Mouse (Mus musculus) midbrain, embryonic 10.5 days (tissue): ENCODE data around the gene Meox1. TPM values are rescaled to one million over a fixed set of nuclear protein-coding genes. Genes with fewer than 3 reads are reported as not detected.

ENCODE experiments used
- DNase-seq: peaks from one replicate; pipeline ENCODE4 v3.0.0-alpha.2; 2017; ENCODE audit warnings: low spot score
- H3K27ac ChIP-seq: fragments of 300-500 bp; sonication (generic); replicated peaks from 2 replicates; pipeline ENCODE4 v1.5.1; 2016; ENCODE audit warnings: mild to moderate bottlenecking
- H3K27me3 ChIP-seq: fragments of 300-500 bp; sonication (generic); 2 replicates; pipeline ENCODE4 v1.6.1; 2016; ENCODE audit warnings: low read depth, mild to moderate bottlenecking; ENCODE audit not compliant: poor library complexity, severe bottlenecking
- H3K36me3 ChIP-seq: fragments of 300-500 bp; sonication (generic); 2 replicates; pipeline ENCODE4 v1.6.1; 2016; ENCODE audit warnings: mild to moderate bottlenecking, moderate library complexity
- H3K4me1 ChIP-seq: fragments of 300-500 bp; sonication (generic); 2 replicates; pipeline ENCODE4 v1.6.1; 2016
- H3K4me3 ChIP-seq: fragments of 300-500 bp; sonication (generic); 2 replicates; pipeline ENCODE4 v1.5.1; 2016; ENCODE audit warnings: mild to moderate bottlenecking, moderate library complexity
- H3K9me3 ChIP-seq: fragments of 300-500 bp; sonication (generic); replicated peaks from 2 replicates; pipeline ENCODE4 v1.6.1; 2016; ENCODE audit warnings: mild to moderate bottlenecking
- WGBS: fragments of 180-500 bp; shearing (Covaris S2); methylation state at CpG from one replicate; pipeline ENCODE4 v1.1.7; 2016; 5-methylcytosine and 5-hydroxymethylcytosine counted together
- polyA plus RNA-seq: library from polyadenylated mRNA; unstranded; fragments of >200 nt; fragmentation: Nextera tagmentation; extraction: Ambion mirVana; gene quantifications from 2 replicates; pipeline ENCODE4 v1.2.1, GENCODE M21; 2016

Gene Meox1
- polyA plus RNA-seq, 1 experiment from 2014 or later, result 0.30 TPM

DNA sequence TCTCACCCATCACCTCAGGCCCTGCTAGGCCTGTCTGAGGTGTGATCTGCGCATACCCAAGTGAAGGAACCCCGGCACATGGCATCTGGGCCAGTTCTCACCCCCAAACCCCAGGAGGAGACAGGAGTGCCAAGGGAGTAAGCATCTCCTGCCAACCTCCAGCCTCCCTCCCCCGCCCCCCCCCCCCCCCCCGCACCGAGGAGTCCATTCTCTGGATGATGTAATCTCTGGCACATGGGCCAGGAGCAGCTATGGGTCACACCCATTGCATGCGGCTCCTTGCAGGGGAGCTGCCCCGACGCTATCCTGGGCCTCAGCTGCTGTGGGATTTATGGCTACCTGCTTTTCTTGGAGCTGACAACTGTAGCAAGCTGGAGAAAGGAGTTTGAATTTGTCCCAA is 54.7 kb downstream of the Meox1 start:
- H3K4me1 ChIP-seq, result peaks cover 7% of the 10 kb centered on the region
- H3K27me3 ChIP-seq, result no peaks in the 10 kb centered on the region
- no peak for DNase-seq
- H3K4me3 ChIP-seq, result no peak overlapping the region
- H3K36me3 ChIP-seq, result no peaks in the 10 kb centered on the region
- WGBS, result 73% methylated on average over 6 of the region's 8 CpGs
- peaks cover 9% of the 10 kb centered on the region; the same call in 1 of the 2 replicates for H3K9me3 ChIP-seq
- no peak overlapping the region for H3K27ac ChIP-seq

GRCm38 (mm10) chr11:101832001-101832400 is 62.2 kb downstream of the Meox1 start:
- no peaks in the 10 kb centered on the region for H3K27me3 ChIP-seq
- DNase-seq, result no peak
- no peaks in the 10 kb centered on the region for H3K36me3 ChIP-seq
- peak overlapping the region; percentile 58 for H3K27ac ChIP-seq
- no peak overlapping the region for H3K4me3 ChIP-seq
- no peaks in the 10 kb centered on the region for H3K9me3 ChIP-seq
- H3K4me1 ChIP-seq, result peaks cover 40% of the 10 kb centered on the region
- 74% methylated on average over 7 of the region's 7 CpGs for WGBS

- Histone ChIP-seq H3K4me3 (no peak overlapping the region), H3K36me3 (no peaks in the 10 kb centered on the region), H3K27me3 (no peaks in the 10 kb centered on the region), H3K27ac (peak overlapping the region; percentile 73), H3K9me3 (no peaks in the 10 kb centered on the region), H3K4me1 (peaks cover 40% of the 10 kb centered on the region)
- 69% methylated on average over 8 of the region's 8 CpGs for WGBS
- DNase-seq, result no peak
Measured at GRCm38 (mm10) chr11:101830616-101831015, 63.6 kb downstream of the Meox1 start.

DNA sequence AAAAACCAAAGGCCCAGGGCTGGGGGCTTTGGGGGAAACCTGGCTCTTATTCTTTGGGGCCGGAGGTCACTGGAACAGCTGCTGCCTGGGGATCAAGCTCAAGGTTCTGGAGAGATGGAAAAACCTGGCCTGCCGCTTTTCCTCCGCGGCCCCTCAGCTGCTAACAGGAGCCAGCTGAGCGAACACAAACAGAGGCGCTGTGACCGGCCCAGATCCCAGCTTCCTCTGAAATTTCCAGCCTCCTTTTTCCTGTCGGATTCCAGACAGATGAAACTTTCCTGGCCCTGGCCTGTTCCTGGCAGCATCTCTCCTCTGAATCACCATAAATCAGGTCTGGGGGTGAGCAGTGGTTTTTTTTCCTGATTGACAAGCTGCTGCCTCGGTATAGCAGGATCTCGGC is 64.1 kb downstream of the Meox1 start:
- peak; percentile 58 for DNase-seq
- no peaks in the 10 kb centered on the region for H3K36me3 ChIP-seq
- no peaks in the 10 kb centered on the region for H3K27me3 ChIP-seq
- H3K4me3 ChIP-seq, result no peak overlapping the region
- H3K9me3 ChIP-seq, result no peaks in the 10 kb centered on the region
- 23% methylated on average over 10 of the region's 10 CpGs for WGBS
- H3K4me1 ChIP-seq, result peaks cover 40% of the 10 kb centered on the region
- peak overlapping the region; percentile 73 for H3K27ac ChIP-seq

GRCm38 (mm10) chr11:101828718-101829117 is 65.5 kb downstream of the Meox1 start:
- H3K4me3 ChIP-seq, result no peak overlapping the region
- 88% methylated on average over 4 of the region's 4 CpGs for WGBS
- no peaks in the 10 kb centered on the region for H3K27me3 ChIP-seq
- no peaks in the 10 kb centered on the region for H3K36me3 ChIP-seq
- no peak overlapping the region for H3K27ac ChIP-seq
- peaks cover 29% of the 10 kb centered on the region for H3K4me1 ChIP-seq
- H3K9me3 ChIP-seq, result no peaks in the 10 kb centered on the region
- DNase-seq, result no peak

Other genes starting within 250 kb of the Meox1 start
- 4.3 and 4.4 TPM in 2 replicates for gene Arl4d, start 228.8 kb downstream of the Meox1 start, polyA plus RNA-seq
- 40.0 and 44.0 TPM in 2 replicates for gene Dhx8, start 161.5 kb downstream of the Meox1 start, polyA plus RNA-seq
- gene Etv4, start 109.0 kb downstream of the Meox1 start, polyA plus RNA-seq, result 9.4 and 10.5 TPM in 2 replicates
- 0.25 and 0.26 TPM in 2 replicates for gene Sost, start 72.6 kb upstream of the Meox1 start, polyA plus RNA-seq
- gene Cfap97d1, start 89.9 kb upstream of the Meox1 start, polyA plus RNA-seq, result not detected in 2 replicates
- gene Dusp3, start 92.6 kb upstream of the Meox1 start, polyA plus RNA-seq, result 12.2 and 13.1 TPM in 2 replicates
- 13.3 and 16.9 TPM in 2 replicates for gene Mpp3, start 134.1 kb upstream of the Meox1 start, polyA plus RNA-seq
- gene Cd300lg, start 147.1 kb upstream of the Meox1 start, polyA plus RNA-seq, result 0.20 and 0.25 TPM in 2 replicates
- gene Mpp2, start 194.1 kb upstream of the Meox1 start, polyA plus RNA-seq, result 15.5 and 18.7 TPM in 2 replicates
- not detected in 2 replicates for gene Ppy, start 206.9 kb upstream of the Meox1 start, polyA plus RNA-seq
- not detected in 2 replicates for gene Pyy, start 213.5 kb upstream of the Meox1 start, polyA plus RNA-seq